Mouse (Mus musculus) MEL (cell line): ENCODE data around the gene Lce1a1. TPM values are rescaled to one million over a fixed set of nuclear protein-coding genes. Genes with fewer than 3 reads are reported as not detected.

Source experiments
- DNase-seq: peaks from one replicate; pipeline ENCODE4 v3.0.0; 2011; ENCODE audit warnings: low read depth, low spot score
- H3K27ac ChIP-seq: 2 replicates; pipeline ENCODE4 v1.5.1; 2012; ENCODE audit warnings: low read depth, mild to moderate bottlenecking, control low read depth, low read length, moderate library complexity; ENCODE audit not compliant: control insufficient read depth
- H3K27me3 ChIP-seq, 2 experiments: fragments of 150-350 bp in 1 of 2; sonication (generic) in 1 of 2; 2 replicates each; pipeline ENCODE4 v1.6.1; 2012; ENCODE audit warnings: low read length in 2 of 2, mild to moderate bottlenecking in 2 of 2, improper control_type of control experiment in 1 of 2, moderate library complexity in 1 of 2; ENCODE audit not compliant: insufficient read depth in 2 of 2, control insufficient read depth in 1 of 2
- H3K36me3 ChIP-seq, 2 experiments: 2 replicates each; pipeline ENCODE4 v1.6.1; 2012 to 2014; ENCODE audit warnings: low read length in 2 of 2, improper control_type of control experiment in 1 of 2, inconsistent platforms in 1 of 2, mild to moderate bottlenecking in 1 of 2; ENCODE audit not compliant: insufficient read depth in 2 of 2, control insufficient read depth in 1 of 2
- H3K4me1 ChIP-seq, 2 experiments: fragments of 150-350 bp in 1 of 2; sonication (generic) in 1 of 2; 2 replicates each; pipeline ENCODE4 v1.6.1; 2012; ENCODE audit warnings: low read length in 2 of 2, improper control_type of control experiment in 1 of 2, mild to moderate bottlenecking in 1 of 2; ENCODE audit not compliant: insufficient read depth in 2 of 2, control insufficient read depth in 1 of 2
- H3K4me3 ChIP-seq, 2 experiments: fragments of 150-350 bp in 1 of 2; sonication (generic) in 1 of 2; 2 replicates each; pipeline ENCODE4 v1.5.1; 2012; ENCODE audit warnings: low read depth in 2 of 2, low read length in 2 of 2, mild to moderate bottlenecking in 2 of 2, moderate library complexity in 2 of 2, control low read depth in 1 of 2, improper control_type of control experiment in 1 of 2; ENCODE audit not compliant: control insufficient read depth in 1 of 2, insufficient read depth in 1 of 2
- H3K79me2 ChIP-seq: 2 replicates; pipeline ENCODE4 v1.6.1; 2012; ENCODE audit warnings: mild to moderate bottlenecking, low read length, moderate library complexity; ENCODE audit not compliant: control insufficient read depth, poor library complexity, insufficient read depth
- H3K9ac ChIP-seq: 2 replicates; pipeline ENCODE4 v1.6.1; 2012; ENCODE audit warnings: low read depth, mild to moderate bottlenecking, control low read depth, low read length, moderate library complexity; ENCODE audit not compliant: control insufficient read depth, poor library complexity, severe bottlenecking
- H3K9me3 ChIP-seq: fragments of 150-350 bp; sonication (generic); replicated peaks from 2 replicates; pipeline ENCODE4 v1.6.1; 2012; ENCODE audit warnings: mild to moderate bottlenecking, low read length, improper control_type of control experiment, moderate library complexity; ENCODE audit not compliant: insufficient read depth
- CHD2 ChIP-seq: IDR thresholded peaks from 2 replicates; pipeline ENCODE4 v1.6.1; 2011; ENCODE audit warnings: low read length, improper control_type of control experiment
- CTCF ChIP-seq, 3 experiments: IDR thresholded peaks in 2 of 3; conservative IDR thresholded peaks in 1 of 3; 2 replicates each; pipeline ENCODE4 v1.5.1; 2011 to 2012; ENCODE audit warnings: low read length in 3 of 3, low read depth in 2 of 3, mild to moderate bottlenecking in 2 of 3, improper control_type of control experiment in 1 of 3, inconsistent platforms in 1 of 3, mixed read lengths in 1 of 3, moderate library complexity in 1 of 3; ENCODE audit not compliant: control insufficient read depth in 1 of 3, insufficient read depth in 1 of 3, poor library complexity in 1 of 3, severe bottlenecking in 1 of 3
- E2F4 ChIP-seq: IDR thresholded peaks from 2 replicates; pipeline ENCODE4 v1.6.1; 2011; ENCODE audit warnings: low read depth, low read length, improper control_type of control experiment, borderline replicate concordance
- ELF1 ChIP-seq: IDR thresholded peaks from 2 replicates; pipeline ENCODE4 v1.6.1; 2014; ENCODE audit warnings: low read depth, mild to moderate bottlenecking, inconsistent platforms, low read length, improper control_type of control experiment, moderate library complexity
- ETS1 ChIP-seq: IDR thresholded peaks from 2 replicates; pipeline ENCODE4 v1.6.1; 2012; ENCODE audit warnings: low read depth, mild to moderate bottlenecking, inconsistent platforms, low read length, improper control_type of control experiment, moderate library complexity
- GABPA ChIP-seq: IDR thresholded peaks from 2 replicates; pipeline ENCODE4 v1.6.1; 2012; ENCODE audit warnings: low read depth, mild to moderate bottlenecking, inconsistent platforms, low read length, improper control_type of control experiment, moderate library complexity
- HCFC1 ChIP-seq: IDR thresholded peaks from 2 replicates; pipeline ENCODE4 v1.6.1; 2012; ENCODE audit warnings: low read depth, mild to moderate bottlenecking, inconsistent platforms, low read length, improper control_type of control experiment, moderate library complexity
- JUND ChIP-seq: IDR thresholded peaks from 2 replicates; pipeline ENCODE4 v1.6.1; 2011; ENCODE audit warnings: low read depth, mild to moderate bottlenecking, improper control_type of control experiment, low read length
- KAT2A ChIP-seq: conservative IDR thresholded peaks from 2 replicates; pipeline ENCODE4 v1.6.1; 2012; ENCODE audit warnings: low read depth, low read length, improper control_type of control experiment, inconsistent platforms
- MAX ChIP-seq: IDR thresholded peaks from 2 replicates; pipeline ENCODE4 v1.6.1; 2011; ENCODE audit warnings: low read length, improper control_type of control experiment
- MAZ ChIP-seq: IDR thresholded peaks from 2 replicates; pipeline ENCODE4 v1.6.1; 2012; ENCODE audit warnings: low read depth, mild to moderate bottlenecking, inconsistent platforms, low read length, improper control_type of control experiment
- MYB ChIP-seq: IDR thresholded peaks from 2 replicates; pipeline ENCODE4 v1.6.1; 2011; ENCODE audit warnings: mild to moderate bottlenecking, low read depth, low read length, improper control_type of control experiment
- POLR2A ChIP-seq, 2 experiments: IDR thresholded peaks; 2 replicates each; pipeline ENCODE4 v1.6.1; 2011 to 2012; ENCODE audit warnings: low read length in 2 of 2, mild to moderate bottlenecking in 2 of 2, control low read depth in 1 of 2, improper control_type of control experiment in 1 of 2, low read depth in 1 of 2, moderate library complexity in 1 of 2; ENCODE audit not compliant: control insufficient read depth in 1 of 2, insufficient read depth in 1 of 2, poor library complexity in 1 of 2
- POLR2AphosphoS2 ChIP-seq: IDR thresholded peaks from 2 replicates; pipeline ENCODE4 v1.6.1; 2011; ENCODE audit warnings: low read length, improper control_type of control experiment
- POLR2AphosphoS5 ChIP-seq: IDR thresholded peaks from 2 replicates; pipeline ENCODE4 v1.6.1; 2012; ENCODE audit warnings: low read depth, borderline replicate concordance, mild to moderate bottlenecking, inconsistent platforms, low read length, moderate library complexity, mixed read lengths
- RCOR1 ChIP-seq: IDR thresholded peaks from 2 replicates; pipeline ENCODE4 v1.6.1; 2012; ENCODE audit warnings: low read depth, mild to moderate bottlenecking, inconsistent platforms, low read length, improper control_type of control experiment
- SMC3 ChIP-seq: IDR thresholded peaks from 2 replicates; pipeline ENCODE4 v1.6.1; 2011; ENCODE audit warnings: low read depth, low read length, improper control_type of control experiment
- UBTF ChIP-seq: IDR thresholded peaks from 2 replicates; pipeline ENCODE4 v1.6.1; 2012; ENCODE audit warnings: low read depth, mild to moderate bottlenecking, inconsistent platforms, low read length, improper control_type of control experiment, moderate library complexity, borderline replicate concordance; ENCODE audit not compliant: insufficient read depth
- USF1 ChIP-seq: IDR thresholded peaks from 2 replicates; pipeline ENCODE4 v1.6.1; 2014; ENCODE audit warnings: low read depth, mild to moderate bottlenecking, inconsistent platforms, low read length, improper control_type of control experiment, moderate library complexity
- USF2 ChIP-seq, 2 experiments: IDR thresholded peaks; 2 replicates each; pipeline ENCODE4 v1.6.1; 2011 to 2012; ENCODE audit warnings: improper control_type of control experiment in 2 of 2, low read length in 2 of 2, borderline replicate concordance in 1 of 2, inconsistent platforms in 1 of 2, low read depth in 1 of 2, mild to moderate bottlenecking in 1 of 2; ENCODE audit not compliant: insufficient read depth in 1 of 2
- ZNF384 ChIP-seq: IDR thresholded peaks from 2 replicates; pipeline ENCODE4 v1.6.1; 2012; ENCODE audit warnings: low read depth, mild to moderate bottlenecking, inconsistent platforms, low read length, improper control_type of control experiment
- polyA plus RNA-seq, 2 experiments: library from polyadenylated mRNA; stranded (reverse) in 1 of 2; unstranded in 1 of 2; fragments of >175 nt in 1 of 2; fragments of >200 nt in 1 of 2; gene quantifications; 2 replicates each; pipeline versions ENCODE4 v1.2.1 to v1.2.4; 2012; ENCODE audit warnings: low replicate concordance in 2 of 2, low read depth in 1 of 2; ENCODE audit not compliant: insufficient read length in 2 of 2, insufficient read depth in 1 of 2, missing spikeins in 1 of 2
- total RNA-seq: library from RNA; depleted of rRNA; stranded (reverse); fragments of 300-350 nt; gene quantifications from 2 replicates; pipeline ENCODE4 v1.2.3, GENCODE M21; 2012

The Lce1a1 gene
- total and polyA plus RNA-seq, 3 experiments: not detected

- Histone ChIP-seq H3K36me3 (no peaks in the 10 kb centered on the region), H3K4me3 (no peak overlapping the region), H3K27me3 (no peaks in the 10 kb centered on the region), H3K27ac (no peak overlapping the region), H3K4me1 (no peaks in the 10 kb centered on the region), H3K9me3 (no peaks in the 10 kb centered on the region), H3K9ac (no peak overlapping the region), H3K79me2 (no peaks in the 10 kb centered on the region)
- TF ChIP-seq MAX (no peak), POLR2A (IDR thresholded peaks at IDR 0.05; ENCODE audit: control insufficient read depth in 1 of 2, insufficient read depth in 1 of 2, low read depth in 1 of 2, low read length in 2 of 2, poor library complexity in 1 of 2) (no peak), MYB (no peak), SMC3 (no peak), CHD2 (no peak), MAZ (no peak), JUND (no peak), E2F4 (no peak), UBTF (no peak)
- DNase-seq: no peak
Observed at GRCm38 (mm10) chr3:92637745-92638652, 10.1 kb downstream of the Lce1a1 start.

- Histone ChIP-seq H3K4me1 (no peaks in the 10 kb centered on the region), H3K27me3 (no peaks in the 10 kb centered on the region), H3K36me3 (no peaks in the 10 kb centered on the region), H3K4me3 (no peak within 1 kb of the TSS), H3K79me2 (no peaks in the 10 kb centered on the region), H3K9me3 (no peaks in the 10 kb centered on the region), H3K27ac (no peak within 1 kb of the TSS), H3K9ac (no peak within 1 kb of the TSS)
- no peak for DNase-seq
- TF ChIP-seq CHD2 (no peak), GABPA (no peak), ELF1 (no peak), USF1 (no peak), E2F4 (no peak), ETS1 (no peak), POLR2AphosphoS5 (no peak), ZNF384 (no peak), KAT2A (no peak), POLR2A (IDR thresholded peaks at IDR 0.05; ENCODE audit: control insufficient read depth in 1 of 2, insufficient read depth in 1 of 2, low read depth in 1 of 2, low read length in 2 of 2, poor library complexity in 1 of 2) (no peak), MAZ (no peak), MYB (no peak), USF2 (IDR thresholded peaks at IDR 0.05; ENCODE audit: borderline replicate concordance in 1 of 2, insufficient read depth in 1 of 2, low read depth in 1 of 2, low read length in 2 of 2) (no peak), POLR2AphosphoS2 (no peak), CTCF (IDR thresholded peaks at IDR 0.05 in 2 of 3, conservative IDR thresholded peaks at IDR 0.05 in 1 of 3; ENCODE audit: control insufficient read depth in 1 of 3, insufficient read depth in 1 of 3, low read depth in 2 of 3, low read length in 3 of 3, poor library complexity in 1 of 3, severe bottlenecking in 1 of 3) (no peak), UBTF (no peak), HCFC1 (no peak), RCOR1 (no peak)
Observed at GRCm38 (mm10) chr3:92621560-92621959, 26.5 kb downstream of the Lce1a1 start, which contains the start of gene Lce6a. TSS of gene Lce6a (minus strand) at chr3:92621660.
